Mouse (Mus musculus): Measurements from ENCODE around the gene Eif2ak2. TPM values are rescaled to one million over a fixed set of nuclear protein-coding genes. Genes with fewer than 3 reads are reported as not detected.
A peak's percentile ranks its signal among the peaks of the same experiment; 100 is the strongest.

Gene Eif2ak2
- 1.6 and 3.0 TPM in 2 replicates for polyA plus RNA-seq (2012; rRNA removed)

GRCm38 (mm10) chr17:78882401-78883112 is at the start of gene Eif2ak2:
Gene Eif2ak2, minus strand, starts transcription at chr17:78882573.
- peaks cover 7% of the 10 kb centered on the region for H3K36me3 ChIP-seq (ENCODE audit: control insufficient read depth, insufficient read depth, low read length)
- DNase-seq (ENCODE audit: low read depth in 1 of 2, low spot score in 2 of 2), result peak in 1 of 2 experiments; percentile 72
- WGBS, result 2% methylated on average over 28 of the region's 28 CpGs

GRCm38 (mm10) chr17:78917696-78918095 is 35.3 kb upstream of the Eif2ak2 start:
- WGBS, result 69% methylated on average over 6 of the region's 6 CpGs
- H3K27me3 ChIP-seq (ENCODE audit: control insufficient read depth, insufficient read depth, low read length), result no peaks in the 10 kb centered on the region
- peaks cover 22% of the 10 kb centered on the region for H3K36me3 ChIP-seq (ENCODE audit: control insufficient read depth, insufficient read depth, low read length)
- TF ChIP-seq CTCF (IDR thresholded peaks at IDR 0.05; ENCODE audit: extremely low read depth, insufficient read depth, insufficient read length, insufficient replicate concordance) (no peak), POLR2A (IDR thresholded peaks at IDR 0.05; ENCODE audit: low read depth, low read length) (no peak)
- no peak for DNase-seq (ENCODE audit: low read depth in 1 of 2, low spot score in 2 of 2)
- H3K4me3 ChIP-seq (ENCODE audit: extremely low read depth, insufficient read depth, insufficient read length), result no peak overlapping the region
- H3K4me1 ChIP-seq (ENCODE audit: control insufficient read depth, insufficient read depth, insufficient read length), result no peaks in the 10 kb centered on the region; the same call in 1 of the 2 replicates
- H3K27ac ChIP-seq (ENCODE audit: insufficient read depth, low read length), result no peak overlapping the region

More at GRCm38 (mm10) chr17:78882401-78883112, at the start of gene Eif2ak2:
- H3K27ac ChIP-seq (ENCODE audit: insufficient read depth, low read length), result peak within 1 kb of the TSS; percentile 48
- peak within 1 kb of the TSS; percentile 79 for H3K4me3 ChIP-seq (ENCODE audit: extremely low read depth, insufficient read depth, insufficient read length)
- no peak for TF ChIP-seq POLR2A (IDR thresholded peaks at IDR 0.05; ENCODE audit: low read depth, low read length)
- TF ChIP-seq CTCF (IDR thresholded peaks at IDR 0.05; ENCODE audit: extremely low read depth, insufficient read depth, insufficient read length, insufficient replicate concordance), result no peak
- peaks cover 2% of the 10 kb centered on the region; the same call in 1 of the 2 replicates for H3K4me1 ChIP-seq (ENCODE audit: control insufficient read depth, insufficient read depth, insufficient read length)
- H3K27me3 ChIP-seq (ENCODE audit: control insufficient read depth, insufficient read depth, low read length), result no peaks in the 10 kb centered on the region

GRCm38 (mm10) chr17:78916899-78917298 is 34.5 kb upstream of the Eif2ak2 start:
- no peak for DNase-seq (ENCODE audit: low read depth in 1 of 2, low spot score in 2 of 2)

GRCm38 (mm10) chr17:78916369-78916813 is 34.0 kb upstream of the Eif2ak2 start, which contains the start of gene Cebpzos:
Gene Cebpzos, plus strand, starts transcription at chr17:78916500.
- under 1% methylated on average over 37 of the region's 37 CpGs for WGBS
- H3K4me1 ChIP-seq (ENCODE audit: control insufficient read depth, insufficient read depth, insufficient read length), result no peaks in the 10 kb centered on the region; the same call in 1 of the 2 replicates
- peak within 1 kb of the TSS; percentile 76 for H3K4me3 ChIP-seq (ENCODE audit: extremely low read depth, insufficient read depth, insufficient read length)
- H3K27me3 ChIP-seq (ENCODE audit: control insufficient read depth, insufficient read depth, low read length), result no peaks in the 10 kb centered on the region
- peaks cover 13% of the 10 kb centered on the region for H3K36me3 ChIP-seq (ENCODE audit: control insufficient read depth, insufficient read depth, low read length)
- TF ChIP-seq CTCF (IDR thresholded peaks at IDR 0.05; ENCODE audit: extremely low read depth, insufficient read depth, insufficient read length, insufficient replicate concordance) (no peak), POLR2A (IDR thresholded peaks at IDR 0.05; ENCODE audit: low read depth, low read length) (no peak; the same call in 1 of the 2 replicates)
- H3K27ac ChIP-seq (ENCODE audit: insufficient read depth, low read length), result peak within 1 kb of the TSS; percentile 71
- DNase-seq (ENCODE audit: low read depth in 1 of 2, low spot score in 2 of 2), result peak; percentile 78 to 90

More at GRCm38 (mm10) chr17:78916899-78917298, 34.5 kb upstream of the Eif2ak2 start:
- 2% methylated on average over 11 of the region's 11 CpGs for WGBS
- Histone ChIP-seq H3K27ac (ENCODE audit: insufficient read depth, low read length) (peak overlapping the region; percentile 71), H3K4me3 (ENCODE audit: extremely low read depth, insufficient read depth, insufficient read length) (peak overlapping the region; percentile 76), H3K27me3 (ENCODE audit: control insufficient read depth, insufficient read depth, low read length) (no peaks in the 10 kb centered on the region), H3K36me3 (ENCODE audit: control insufficient read depth, insufficient read depth, low read length) (peaks cover 16% of the 10 kb centered on the region), H3K4me1 (ENCODE audit: control insufficient read depth, insufficient read depth, insufficient read length) (no peaks in the 10 kb centered on the region; the same call in 1 of the 2 replicates)
- no peak for TF ChIP-seq POLR2A (IDR thresholded peaks at IDR 0.05; ENCODE audit: low read depth, low read length)
- no peak for TF ChIP-seq CTCF (IDR thresholded peaks at IDR 0.05; ENCODE audit: extremely low read depth, insufficient read depth, insufficient read length, insufficient replicate concordance)

GRCm38 (mm10) chr17:78915772-78916171 is 33.4 kb upstream of the Eif2ak2 start:
- no peak for TF ChIP-seq POLR2A (IDR thresholded peaks at IDR 0.05; ENCODE audit: low read depth, low read length)
- TF ChIP-seq CTCF (IDR thresholded peaks at IDR 0.05; ENCODE audit: extremely low read depth, insufficient read depth, insufficient read length, insufficient replicate concordance), result no peak
- Histone ChIP-seq H3K36me3 (ENCODE audit: control insufficient read depth, insufficient read depth, low read length) (peaks cover 8% of the 10 kb centered on the region), H3K27me3 (ENCODE audit: control insufficient read depth, insufficient read depth, low read length) (no peaks in the 10 kb centered on the region), H3K4me1 (ENCODE audit: control insufficient read depth, insufficient read depth, insufficient read length) (no peaks in the 10 kb centered on the region; the same call in 1 of the 2 replicates), H3K27ac (ENCODE audit: insufficient read depth, low read length) (no peak overlapping the region), H3K4me3 (ENCODE audit: extremely low read depth, insufficient read depth, insufficient read length) (peak overlapping the region; percentile 76)
- no peak for DNase-seq (ENCODE audit: low read depth in 1 of 2, low spot score in 2 of 2)
- WGBS, result 54% methylated on average over 6 of the region's 6 CpGs

- WGBS, result 77% methylated on average over 3 of the region's 3 CpGs
- no peaks in the 10 kb centered on the region for H3K27me3 ChIP-seq (ENCODE audit: control insufficient read depth, insufficient read depth, low read length)
- no peak for DNase-seq (ENCODE audit: low read depth in 1 of 2, low spot score in 2 of 2)
Observed at GRCm38 (mm10) chr17:78913921-78914320, 31.5 kb upstream of the Eif2ak2 start.

More at GRCm38 (mm10) chr17:78913921-78914320, 31.5 kb upstream of the Eif2ak2 start:
- Histone ChIP-seq H3K4me3 (ENCODE audit: extremely low read depth, insufficient read depth, insufficient read length) (no peak overlapping the region), H3K27ac (ENCODE audit: insufficient read depth, low read length) (no peak overlapping the region), H3K36me3 (ENCODE audit: control insufficient read depth, insufficient read depth, low read length) (no peaks in the 10 kb centered on the region), H3K4me1 (ENCODE audit: control insufficient read depth, insufficient read depth, insufficient read length) (no peaks in the 10 kb centered on the region; the same call in 1 of the 2 replicates)
- no peak for TF ChIP-seq POLR2A (IDR thresholded peaks at IDR 0.05; ENCODE audit: low read depth, low read length)
